26 mouse cellular contexts compared by ENCODE assay signal in genomic region chr13:38725452-38725851, GRCm38 (mm10).
A peak's percentile ranks its signal among the peaks of the same experiment; 100 is the strongest.
DNase-seq lines count a peak whose midpoint lies in the region; ATAC-seq lines count a peak whose summit lies in the region.
"Had no signal": no experiment of that assay in that cellular context is flagged by ENCODE, and none has a peak within 500 bp of the region (broad histone marks: within the 10 kb centered on the region; RNA-seq: fewer than 3 reads in every experiment).

No protein-coding gene starts in this region.

- H3K4me2 ChIP-seq in hindbrain, embryonic 16.5 days (ENCODE audit: low read length), result no peak overlapping the region
- H3K4me2 ChIP-seq: embryonic facial prominence, embryonic 12.5 days; forebrain, embryonic 13.5 days; forebrain, embryonic 15.5 days had no signal

- H3K27me3 ChIP-seq in hindbrain, embryonic 16.5 days (replicated peaks; ENCODE audit: control insufficient read depth, insufficient read depth, low read length), result no peaks in the 10 kb centered on the region
- H3K27me3 ChIP-seq: CH12.LX; embryonic facial prominence, embryonic 12.5 days; forebrain, embryonic 13.5 days; forebrain, embryonic 15.5 days had no signal

- DNase-seq in frontal cortex, postnatal 25 days (ENCODE audit: low spot score in 2 of 2), result no peak
- DNase-seq in heart, adult 11 months, result peak; percentile 13
- DNase-seq in heart, postnatal 4 days, result no peak
- DNase-seq in right cerebral cortex, adult 18-20 months, result peak; percentile 14
- DNase-seq in right cerebral cortex, adult 2 months (ENCODE audit: low spot score in 2 of 2), result no peak
- peak; percentile 9 for DNase-seq in telencephalon, adult 2 months (ENCODE audit: low read depth, low spot score)
- DNase-seq: adrenal gland, adult 2 months; adrenal gland, postnatal 10 days; adrenal gland, postnatal 25 days; B cell, adult 2 months; cerebellum, adult 11-12 months; cerebellum, adult 2 months; cerebellum, adult 9-10 months; cerebellum, postnatal 10 days; cerebellum, postnatal 25 days had no signal

- no peak overlapping the region for H3K4me3 ChIP-seq in hindbrain, embryonic 16.5 days (ENCODE audit: low read length)
- H3K4me3 ChIP-seq: embryonic facial prominence, embryonic 10.5 days; embryonic facial prominence, embryonic 12.5 days; forebrain, embryonic 13.5 days; forebrain, embryonic 15.5 days had no signal

- 87% methylated on average over 4 of the region's 4 CpGs for WGBS in hindbrain, embryonic 16.5 days

- H3K9ac ChIP-seq in hindbrain, embryonic 16.5 days (ENCODE audit: low read depth, low read length), result no peak overlapping the region
- H3K9ac ChIP-seq: embryonic facial prominence, embryonic 12.5 days; forebrain, embryonic 13.5 days; forebrain, embryonic 15.5 days had no signal

- H3K9me3 ChIP-seq in hindbrain, embryonic 16.5 days (ENCODE audit: control insufficient read depth, low read length), result no peaks in the 10 kb centered on the region
- H3K9me3 ChIP-seq: embryonic facial prominence, embryonic 10.5 days; embryonic facial prominence, embryonic 12.5 days; forebrain, embryonic 13.5 days; forebrain, embryonic 15.5 days; G1E had no signal

- H3K36me3 ChIP-seq in hindbrain, embryonic 16.5 days (ENCODE audit: control insufficient read depth, insufficient read depth, low read length), result no peaks in the 10 kb centered on the region
- H3K36me3 ChIP-seq: embryonic facial prominence, embryonic 10.5 days; embryonic facial prominence, embryonic 12.5 days; forebrain, embryonic 15.5 days; G1E had no signal

- no peak overlapping the region for H3K27ac ChIP-seq in hindbrain, embryonic 16.5 days (ENCODE audit: low read depth, low read length)
- H3K27ac ChIP-seq: embryonic facial prominence, embryonic 10.5 days; embryonic facial prominence, embryonic 12.5 days; forebrain, embryonic 13.5 days; forebrain, embryonic 15.5 days had no signal

- H3K4me1 ChIP-seq in hindbrain, embryonic 16.5 days (ENCODE audit: control insufficient read depth, insufficient read depth, low read depth, low read length), result no peaks in the 10 kb centered on the region
- H3K4me1 ChIP-seq: embryonic facial prominence, embryonic 10.5 days; embryonic facial prominence, embryonic 12.5 days; forebrain, embryonic 13.5 days; forebrain, embryonic 15.5 days had no signal

- peak; percentile 95 for ATAC-seq in frontal cortex, adult (ENCODE audit: low TSS enrichment)
- no peak for ATAC-seq in hindbrain, embryonic 16.5 days
- ATAC-seq: activated CD4-positive, CD25-positive, alpha-beta regulatory T cell, adult 4 months; CD4-positive, CD25-positive, alpha-beta regulatory T cell, adult 4 months; forebrain, embryonic 13.5 days; forebrain, embryonic 15.5 days; Patski had no signal

Comparison
In these comparisons a context has a peak if more than half of its experiments do, and no peak if none do; other contexts are left out.
1. DNase-seq: peak in heart, adult 11 months (single experiment), right cerebral cortex, adult 18-20 months (single experiment) and telencephalon, adult 2 months (single experiment); none in frontal cortex, postnatal 25 days (0 of 2), heart, postnatal 4 days (single experiment) and right cerebral cortex, adult 2 months (0 of 2).